Mouse (Mus musculus) splenic B cell, adult 2 months (primary cell): Measurements from ENCODE around the gene Ccdc157.

Experiments
- DNase-seq: peaks from one replicate; pipeline ENCODE4 v3.0.0-alpha.2; 2011; ENCODE audit warnings: low read depth, low spot score
- H3K27me3 ChIP-seq: 2 replicates; pipeline ENCODE4 v1.6.1; 2012; ENCODE audit warnings: mild to moderate bottlenecking, low read length, moderate library complexity, mixed read lengths; ENCODE audit not compliant: control insufficient read depth, poor library complexity, insufficient read depth, severe bottlenecking
- H3K36me3 ChIP-seq: 2 replicates; pipeline ENCODE4 v1.6.1; 2012; ENCODE audit warnings: mild to moderate bottlenecking, low read length, moderate library complexity, mixed read lengths; ENCODE audit not compliant: control insufficient read depth, poor library complexity, insufficient read depth, severe bottlenecking

Gene Ccdc157

DNA sequence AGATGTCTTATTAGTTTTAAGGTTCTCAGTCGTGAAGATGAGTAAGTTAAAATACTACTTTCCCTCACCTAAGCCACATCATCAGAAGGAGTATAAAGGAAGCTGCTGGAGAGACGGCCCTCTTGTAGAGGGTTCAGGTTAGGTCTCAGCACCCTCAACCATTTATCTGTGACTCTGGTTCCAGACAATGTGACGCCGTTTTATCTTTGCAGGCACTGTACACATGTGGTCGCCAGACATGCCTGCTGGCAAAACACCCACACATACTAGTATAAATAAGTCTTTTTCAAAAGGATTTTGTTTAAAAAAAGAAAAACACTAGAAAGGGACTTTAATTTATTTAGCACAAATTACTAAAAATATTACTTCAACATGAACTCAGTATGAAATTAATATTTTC, 4.5 kb downstream of the Ccdc157 start:
- no peaks in the 10 kb centered on the region for H3K36me3 ChIP-seq
- no peaks in the 10 kb centered on the region for H3K27me3 ChIP-seq
- no peak for DNase-seq

DNA sequence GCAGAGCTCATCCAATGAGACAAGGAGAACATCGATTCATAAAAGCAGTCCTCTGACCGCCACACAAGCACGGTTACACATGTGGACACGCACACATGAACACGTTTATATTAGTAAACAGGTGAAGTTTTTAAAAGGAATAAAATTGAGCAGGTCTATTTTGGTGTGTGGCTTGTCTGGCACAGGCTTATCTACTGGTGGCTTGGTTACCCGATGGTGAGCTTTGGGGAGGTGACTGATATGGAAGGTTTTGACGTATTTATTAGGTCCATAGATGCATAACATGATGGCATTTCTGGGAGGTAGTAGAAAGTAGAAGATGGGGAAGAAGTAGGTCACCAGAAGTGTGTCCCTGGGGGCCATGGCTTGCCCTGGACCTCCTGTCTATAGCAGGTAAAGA, 6.4 kb downstream of the Ccdc157 start:
- H3K36me3 ChIP-seq: no peaks in the 10 kb centered on the region; the same call in 1 of the 2 replicates
- no peaks in the 10 kb centered on the region for H3K27me3 ChIP-seq
- DNase-seq: no peak

DNA sequence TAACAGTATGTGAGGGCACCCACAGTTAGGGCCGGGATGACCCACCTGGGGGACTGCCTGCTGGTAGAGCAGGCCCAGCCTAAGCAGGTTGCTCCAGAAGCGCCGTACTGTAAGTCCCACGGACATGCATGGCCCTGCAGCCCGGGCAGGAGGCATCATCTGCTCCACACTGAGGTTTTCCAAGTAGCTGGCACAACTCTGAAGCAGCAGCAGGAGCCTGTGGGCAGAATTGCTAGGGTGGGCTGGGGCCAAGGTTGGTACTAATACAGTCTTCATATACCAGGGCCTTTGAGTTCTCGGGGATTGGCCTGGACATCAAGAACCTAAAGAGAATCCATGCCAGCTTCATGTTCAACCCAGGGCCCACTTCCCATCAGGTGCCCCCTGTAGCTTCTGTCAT, 10.2 kb downstream of the Ccdc157 start:
- no peak for DNase-seq
- Histone ChIP-seq H3K27me3 (no peaks in the 10 kb centered on the region), H3K36me3 (peaks cover 2% of the 10 kb centered on the region; the same call in 1 of the 2 replicates)

DNA sequence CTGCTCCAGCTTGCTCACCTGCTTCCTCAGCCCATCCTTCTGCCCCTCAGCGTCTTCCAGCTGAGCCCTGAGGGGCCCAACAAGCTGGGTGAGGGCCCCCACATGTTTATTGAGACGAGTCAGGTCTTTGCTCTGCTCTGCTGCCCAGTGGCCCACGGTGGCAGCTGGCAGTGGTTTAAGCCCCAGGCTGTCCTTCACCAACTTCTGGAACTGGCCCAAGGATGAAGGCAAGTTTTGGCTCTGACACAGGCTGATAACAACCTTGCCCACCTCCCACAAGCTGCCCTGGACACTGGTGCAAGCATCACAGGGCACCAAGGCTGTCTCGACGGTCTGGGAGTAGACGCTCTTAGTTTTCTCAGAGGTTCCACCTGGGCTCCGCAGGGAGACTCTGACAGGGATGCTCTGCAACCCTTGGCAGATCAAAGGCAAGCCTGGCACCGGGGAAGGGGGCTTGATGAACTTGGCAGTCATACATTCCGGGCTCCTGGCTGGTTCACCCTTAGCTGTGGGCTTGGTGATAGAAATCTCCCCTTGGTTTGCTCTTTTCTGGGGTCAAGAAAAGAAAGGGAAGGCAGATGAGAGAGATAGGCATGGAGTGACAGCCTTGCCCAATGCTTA, 11.4 kb downstream of the Ccdc157 start:
- DNase-seq: no peak
- Histone ChIP-seq H3K36me3 (peaks cover 2% of the 10 kb centered on the region; the same call in 1 of the 2 replicates), H3K27me3 (no peaks in the 10 kb centered on the region)

DNA sequence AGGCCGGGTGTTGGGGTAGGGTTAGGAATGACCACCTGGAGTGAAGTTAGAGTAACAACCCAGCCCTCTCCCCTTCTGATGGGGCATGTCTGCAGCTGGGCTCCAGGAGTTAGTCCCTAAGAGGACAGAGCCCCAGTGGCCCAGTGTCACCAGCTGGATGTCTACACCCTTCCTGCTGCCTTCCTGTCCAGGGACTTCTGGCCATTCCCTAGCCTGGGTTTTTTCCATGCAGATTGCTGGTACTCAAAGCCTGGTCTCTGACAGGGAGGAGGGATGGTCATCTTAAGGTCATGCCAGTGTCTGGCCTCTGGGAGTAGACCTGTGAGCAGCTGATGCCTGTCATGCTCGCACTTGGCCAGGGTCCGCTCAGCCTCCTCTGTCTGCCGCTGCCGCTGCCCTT, 12.0 kb downstream of the Ccdc157 start:
- no peaks in the 10 kb centered on the region for H3K27me3 ChIP-seq
- peaks cover 2% of the 10 kb centered on the region; the same call in 1 of the 2 replicates for H3K36me3 ChIP-seq
- no peak for DNase-seq

DNA sequence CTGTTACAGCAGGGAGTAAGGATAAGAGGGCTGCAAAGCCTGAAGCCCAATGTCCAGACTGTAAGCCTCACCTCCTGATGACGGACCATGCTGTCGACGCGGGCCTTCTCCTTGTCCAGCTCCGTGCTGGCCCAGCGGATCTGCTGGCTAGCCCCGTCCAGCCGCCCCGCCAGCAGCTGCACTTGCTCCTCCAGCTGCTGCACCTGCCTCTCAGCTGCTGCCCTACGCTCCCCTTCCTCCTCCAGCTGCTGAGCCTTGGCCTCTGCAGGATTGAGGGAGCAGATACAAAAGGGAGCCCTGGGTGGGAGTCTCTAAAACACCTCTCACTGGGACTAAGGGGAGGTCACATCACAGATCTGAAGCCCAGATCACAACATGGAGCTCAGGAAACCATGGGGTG, 13.0 kb downstream of the Ccdc157 start:
- no peak for DNase-seq
- Histone ChIP-seq H3K36me3 (peaks cover 2% of the 10 kb centered on the region), H3K27me3 (no peaks in the 10 kb centered on the region)

DNA sequence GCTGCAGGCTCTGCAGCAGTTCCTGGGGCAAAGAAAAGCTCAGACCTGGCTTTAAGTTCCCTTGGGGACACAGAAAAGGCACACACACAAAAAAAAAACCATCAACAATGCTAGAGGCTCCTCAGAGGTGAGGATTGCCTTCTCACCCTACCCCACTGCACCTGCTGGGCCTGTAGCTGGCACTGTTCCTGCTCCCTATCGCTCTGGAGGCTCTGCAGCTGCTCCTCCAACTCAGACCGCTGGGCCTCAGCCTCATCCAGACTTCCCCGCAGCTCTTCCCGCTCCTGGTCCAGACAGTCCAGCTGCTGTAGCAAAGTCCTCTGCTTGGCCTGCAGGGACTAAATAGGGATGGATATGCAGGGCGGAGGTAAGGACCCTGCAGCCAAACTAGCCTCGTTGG, 13.7 kb downstream of the Ccdc157 start:
- DNase-seq: no peak
- Histone ChIP-seq H3K27me3 (no peaks in the 10 kb centered on the region), H3K36me3 (peaks cover 2% of the 10 kb centered on the region)

DNA sequence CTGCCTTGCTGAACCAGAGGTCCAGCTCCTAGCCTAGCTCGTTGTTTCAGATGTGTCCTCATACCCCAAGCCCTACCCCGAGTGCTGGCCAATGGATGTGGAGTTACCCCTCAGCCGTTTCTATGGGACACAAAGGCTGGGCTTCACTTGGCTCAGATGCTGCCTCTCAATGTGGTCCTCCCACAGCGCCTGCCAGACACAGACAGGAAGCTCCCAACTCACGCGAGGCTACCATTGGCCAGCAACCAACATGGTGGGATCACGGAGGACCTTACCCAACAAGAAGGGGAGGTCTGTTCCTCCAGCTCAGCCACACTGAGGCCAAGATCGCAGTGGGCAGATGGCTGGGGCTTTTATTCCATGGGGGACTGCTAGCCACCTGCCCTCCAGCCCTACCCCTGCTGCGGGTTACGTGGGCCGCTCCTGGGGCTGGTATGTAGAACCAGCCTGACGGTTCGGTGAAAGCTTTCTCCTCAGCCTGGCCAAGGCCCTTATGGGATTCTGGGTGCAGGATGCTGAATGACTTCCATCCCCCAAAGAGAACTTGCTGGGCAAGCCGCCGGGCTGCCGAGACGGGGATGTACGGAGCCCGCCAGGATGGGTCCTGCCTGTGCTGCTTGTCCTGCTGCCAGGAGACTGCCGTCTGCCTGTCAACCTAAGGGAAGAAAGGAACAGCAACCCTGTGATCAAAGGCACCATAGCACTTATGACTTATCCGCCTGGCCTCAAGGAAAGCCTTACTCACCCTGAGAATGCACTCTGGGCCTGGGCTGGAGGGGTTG, 16.6 kb downstream of the Ccdc157 start:
- peaks cover 2% of the 10 kb centered on the region; the same call in 1 of the 2 replicates for H3K36me3 ChIP-seq
- no peak for DNase-seq
- H3K27me3 ChIP-seq: no peaks in the 10 kb centered on the region

DNA sequence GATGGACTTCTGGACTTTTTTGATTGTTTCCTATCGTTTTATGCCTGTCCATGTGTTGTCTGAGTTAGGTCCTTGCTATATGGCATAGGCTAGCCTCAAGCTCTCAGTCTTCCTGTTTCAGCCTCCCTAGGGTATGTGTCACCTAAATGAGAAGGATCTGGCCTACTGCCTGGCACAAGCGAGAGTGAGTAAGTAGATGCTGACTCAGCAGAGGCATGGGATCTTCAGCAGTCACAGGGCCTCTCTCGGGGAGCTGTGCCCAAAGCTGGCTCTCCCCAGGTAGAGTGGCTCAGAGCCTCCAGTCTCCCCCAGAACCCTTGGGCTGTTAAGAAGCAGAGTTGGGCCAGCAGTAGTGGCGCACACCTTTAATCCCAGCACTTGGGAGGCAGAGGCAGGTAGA, 17.7 kb downstream of the Ccdc157 start:
- no peak for DNase-seq
- Histone ChIP-seq H3K36me3 (peaks cover 2% of the 10 kb centered on the region; the same call in 1 of the 2 replicates), H3K27me3 (no peaks in the 10 kb centered on the region)

DNA sequence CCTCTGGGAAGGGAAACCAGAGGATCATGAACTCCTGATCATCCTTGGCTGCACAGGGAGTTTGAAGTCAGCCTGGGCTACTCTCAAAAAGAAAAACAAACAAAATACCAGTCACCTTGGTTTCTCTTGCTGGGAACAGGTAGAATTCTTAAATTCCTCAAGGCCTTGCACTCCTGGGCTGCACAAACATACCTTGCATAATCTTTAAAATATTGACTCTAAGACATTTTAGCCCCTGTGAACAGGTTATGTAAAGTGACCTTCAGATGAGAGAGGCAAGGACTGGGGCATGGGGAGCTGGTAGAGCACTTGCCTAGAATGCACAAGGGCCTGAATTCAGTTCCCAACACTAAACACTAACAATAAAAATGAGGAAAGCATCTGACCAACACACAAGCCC, 18.6 kb downstream of the Ccdc157 start:
- Histone ChIP-seq H3K27me3 (no peaks in the 10 kb centered on the region), H3K36me3 (peaks cover 2% of the 10 kb centered on the region; the same call in 1 of the 2 replicates)
- DNase-seq: no peak

DNA sequence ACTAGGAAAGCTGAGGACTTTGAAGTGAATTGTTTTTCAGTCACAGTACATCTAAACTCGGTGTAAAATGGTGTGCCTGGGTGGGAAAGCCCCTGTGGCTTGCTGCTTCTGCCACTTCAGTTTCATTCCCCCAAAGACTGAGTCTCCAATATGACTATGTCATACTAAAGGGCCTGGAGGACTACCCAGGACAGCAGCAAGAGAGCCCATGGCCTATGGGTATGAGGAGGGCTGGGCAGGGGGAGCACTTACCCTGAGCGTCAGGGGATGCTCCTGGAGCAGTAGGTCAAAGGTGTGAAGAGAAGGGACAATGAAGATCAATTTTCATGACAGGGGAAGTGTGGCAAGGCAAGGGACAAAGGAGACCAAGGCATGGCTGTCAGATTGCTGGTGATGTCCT, 21.1 kb downstream of the Ccdc157 start:
- H3K27me3 ChIP-seq: no peaks in the 10 kb centered on the region
- no peak for DNase-seq
- no peaks in the 10 kb centered on the region; the same call in 1 of the 2 replicates for H3K36me3 ChIP-seq

DNA sequence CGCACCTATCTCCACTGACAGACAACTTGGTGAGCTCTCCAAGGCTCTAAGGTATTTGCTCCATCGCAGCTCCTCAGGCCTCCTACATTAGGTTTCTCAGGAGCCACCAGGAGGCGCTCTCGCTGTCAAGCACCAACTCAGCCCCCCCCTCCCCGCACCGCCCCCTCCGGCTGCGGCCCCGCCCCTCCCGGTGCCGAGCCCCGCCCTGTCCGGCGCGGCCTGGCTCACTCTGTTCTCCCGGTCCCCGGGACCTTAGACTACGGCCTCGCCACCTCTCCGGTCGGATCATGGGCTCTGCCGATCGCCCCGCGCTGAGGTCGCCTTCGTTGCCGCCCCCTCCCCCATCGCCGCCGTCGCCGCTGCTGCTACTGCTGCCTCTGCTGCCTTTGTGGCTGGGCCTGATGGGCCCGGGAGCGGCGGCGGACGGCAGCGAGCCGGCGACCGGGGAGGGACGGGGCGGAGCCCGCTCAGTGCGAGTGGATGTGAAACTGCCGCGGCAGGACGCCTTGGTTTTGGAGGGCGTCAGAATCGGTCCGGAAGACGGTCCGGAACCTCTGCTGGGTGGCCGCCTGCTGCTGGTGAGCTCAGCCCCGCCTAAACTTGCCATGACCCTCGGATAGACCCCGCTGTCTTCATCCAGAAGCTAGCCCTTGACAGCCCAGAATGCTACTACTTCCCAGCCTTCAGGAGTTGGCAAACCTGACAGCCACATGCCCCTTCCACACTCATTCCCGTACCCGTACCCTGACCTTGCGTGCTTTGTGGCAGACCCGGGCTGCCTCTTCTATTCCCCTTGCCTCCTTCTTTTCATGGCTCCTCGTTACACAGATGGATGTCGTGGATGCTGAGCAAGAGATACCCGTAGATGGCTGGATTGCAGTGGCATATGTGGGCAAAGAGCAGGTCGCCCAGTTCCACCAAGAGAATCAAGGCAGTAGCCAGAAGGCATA, 24.8 kb downstream of the Ccdc157 start, which contains the start of gene Rnf215:
Rnf215 (plus strand) TSS at position 217 of the 950 bp plus-strand sequence.
- peak; percentile 95 for DNase-seq
- Histone ChIP-seq H3K36me3 (no peaks in the 10 kb centered on the region), H3K27me3 (no peaks in the 10 kb centered on the region)

DNA sequence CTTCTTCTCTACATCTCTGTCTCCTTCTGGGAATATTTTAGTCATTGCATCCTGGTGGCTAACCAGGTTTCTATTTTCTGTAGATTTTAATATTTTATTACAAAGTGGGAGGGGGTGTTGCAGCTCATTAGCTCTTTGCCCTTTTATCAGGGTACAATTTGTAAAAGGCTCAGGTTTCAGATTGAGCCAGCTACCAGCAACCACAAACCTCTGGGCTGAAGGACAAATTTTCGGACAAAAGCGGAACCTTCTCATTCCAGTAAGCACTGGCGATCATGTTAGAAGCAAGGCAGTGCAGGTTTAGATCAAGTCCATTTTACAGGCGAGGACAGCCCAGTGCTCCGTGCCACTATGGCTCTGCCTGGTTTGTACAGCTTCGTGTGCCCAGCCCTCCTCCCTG, 25.7 kb downstream of the Ccdc157 start:
- no peaks in the 10 kb centered on the region for H3K36me3 ChIP-seq
- no peaks in the 10 kb centered on the region for H3K27me3 ChIP-seq
- DNase-seq: peak; percentile 17

DNA sequence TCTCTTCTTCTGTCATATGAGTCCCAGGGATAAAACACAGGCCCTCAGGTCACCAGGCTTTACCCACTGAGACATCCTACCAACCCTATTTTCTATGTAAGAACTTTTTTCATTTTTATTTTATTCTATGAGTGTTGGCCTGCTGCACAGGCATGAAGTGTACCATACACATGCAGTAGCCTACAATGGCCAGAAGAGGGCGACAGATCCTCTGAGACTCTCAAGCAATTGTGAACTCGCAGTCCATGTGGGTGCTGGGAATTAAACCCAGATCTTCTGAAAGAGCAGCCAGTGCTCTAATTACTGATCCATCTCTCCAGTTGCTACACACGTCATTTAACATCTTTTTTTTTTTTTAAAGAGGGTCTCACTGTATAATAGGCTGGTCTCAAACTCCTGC, 26.6 kb downstream of the Ccdc157 start:
- H3K36me3 ChIP-seq: no peaks in the 10 kb centered on the region
- H3K27me3 ChIP-seq: no peaks in the 10 kb centered on the region
- DNase-seq: peak; percentile 69
